Mouse (Mus musculus) midbrain, embryonic 10.5 days (tissue): ENCODE measurements around the gene Ttyh2. TPM values are rescaled to one million over a fixed set of nuclear protein-coding genes. Genes with fewer than 3 reads are reported as not detected.

Experiments used
- DNase-seq: peaks from one replicate; pipeline ENCODE4 v3.0.0-alpha.2; 2017; ENCODE audit warnings: low spot score
- H3K27ac ChIP-seq: fragments of 300-500 bp; sonication (generic); replicated peaks from 2 replicates; pipeline ENCODE4 v1.5.1; 2016; ENCODE audit warnings: mild to moderate bottlenecking
- H3K27me3 ChIP-seq: fragments of 300-500 bp; sonication (generic); 2 replicates; pipeline ENCODE4 v1.6.1; 2016; ENCODE audit warnings: low read depth, mild to moderate bottlenecking; ENCODE audit not compliant: poor library complexity, severe bottlenecking
- H3K36me3 ChIP-seq: fragments of 300-500 bp; sonication (generic); 2 replicates; pipeline ENCODE4 v1.6.1; 2016; ENCODE audit warnings: mild to moderate bottlenecking, moderate library complexity
- H3K4me1 ChIP-seq: fragments of 300-500 bp; sonication (generic); 2 replicates; pipeline ENCODE4 v1.6.1; 2016
- H3K4me3 ChIP-seq: fragments of 300-500 bp; sonication (generic); 2 replicates; pipeline ENCODE4 v1.5.1; 2016; ENCODE audit warnings: mild to moderate bottlenecking, moderate library complexity
- H3K9me3 ChIP-seq: fragments of 300-500 bp; sonication (generic); replicated peaks from 2 replicates; pipeline ENCODE4 v1.6.1; 2016; ENCODE audit warnings: mild to moderate bottlenecking
- WGBS: fragments of 180-500 bp; shearing (Covaris S2); methylation state at CpG from one replicate; pipeline ENCODE4 v1.1.7; 2016; 5-methylcytosine and 5-hydroxymethylcytosine counted together
- polyA plus RNA-seq: library from polyadenylated mRNA; unstranded; fragments of >200 nt; fragmentation: Nextera tagmentation; extraction: Ambion mirVana; gene quantifications from 2 replicates; pipeline ENCODE4 v1.2.1, GENCODE M21; 2016

The Ttyh2 gene
- polyA plus RNA-seq, 1 experiment from 2014 or later: 9.6 TPM

DNA sequence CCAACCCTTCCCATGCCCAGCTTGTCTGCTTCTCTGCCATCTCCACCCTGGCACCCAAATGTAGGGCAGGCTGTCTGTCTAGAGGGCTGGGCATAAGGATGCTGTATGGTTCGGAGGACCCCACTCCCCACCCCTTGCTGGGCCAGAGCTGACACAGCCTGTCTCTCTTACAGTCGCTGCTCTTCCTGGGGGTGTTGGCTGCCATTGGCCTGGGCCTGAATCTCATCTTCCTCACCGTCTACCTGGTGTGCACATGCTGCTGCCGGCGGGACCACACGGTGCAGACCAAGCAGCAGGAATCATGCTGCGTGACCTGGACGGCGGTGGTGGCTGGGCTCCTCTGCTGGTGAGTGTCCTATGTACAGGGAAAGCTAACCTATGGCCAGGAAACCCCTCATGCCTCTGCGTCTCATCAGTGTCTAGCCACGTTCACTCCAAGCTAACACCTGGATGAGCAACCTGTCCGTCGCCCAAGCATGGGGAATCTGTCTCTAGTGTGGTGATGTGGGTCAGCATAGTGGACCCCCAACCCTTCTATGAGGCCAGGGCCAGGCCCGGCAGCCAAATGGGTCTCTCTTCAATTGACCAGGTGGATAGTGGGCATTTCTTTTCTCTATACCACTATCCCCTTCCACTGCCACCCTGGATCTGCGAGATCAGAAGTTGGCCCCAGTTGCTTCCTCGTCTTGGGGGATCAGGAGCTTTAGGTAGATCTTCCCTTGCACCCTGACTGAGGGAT lies 11.2 kb downstream of the Ttyh2 start:
- 93% methylated on average over 16 of the region's 16 CpGs for WGBS
- Histone ChIP-seq H3K27me3 (no peaks in the 10 kb centered on the region), H3K9me3 (no peaks in the 10 kb centered on the region), H3K4me3 (no peak overlapping the region), H3K36me3 (peaks cover 11% of the 10 kb centered on the region), H3K27ac (peak overlapping the region; percentile 75; the same call in 1 of the 2 replicates), H3K4me1 (peaks cover 23% of the 10 kb centered on the region)
- DNase-seq: no peak

- DNase-seq: no peak
Measured at GRCm38 (mm10) chr11:114687574-114688188, 12.4 kb downstream of the Ttyh2 start.

GRCm38 (mm10) chr11:114688729-114689128 lies 13.5 kb downstream of the Ttyh2 start:
- no peaks in the 10 kb centered on the region for H3K9me3 ChIP-seq
- H3K27ac ChIP-seq: no peak overlapping the region
- 88% methylated on average over 2 of the region's 3 CpGs for WGBS
- no peaks in the 10 kb centered on the region for H3K27me3 ChIP-seq
- H3K4me1 ChIP-seq: peaks cover 33% of the 10 kb centered on the region
- no peak for DNase-seq
- H3K36me3 ChIP-seq: peaks cover 11% of the 10 kb centered on the region
- no peak overlapping the region for H3K4me3 ChIP-seq

More at GRCm38 (mm10) chr11:114687574-114688188, 12.4 kb downstream of the Ttyh2 start:
- no peaks in the 10 kb centered on the region for H3K27me3 ChIP-seq
- H3K4me3 ChIP-seq: no peak overlapping the region
- H3K36me3 ChIP-seq: peaks cover 11% of the 10 kb centered on the region
- peaks cover 31% of the 10 kb centered on the region for H3K4me1 ChIP-seq
- H3K27ac ChIP-seq: no peak overlapping the region
- 81% methylated on average over 10 of the region's 10 CpGs for WGBS
- H3K9me3 ChIP-seq: no peaks in the 10 kb centered on the region

- Histone ChIP-seq H3K27me3 (no peaks in the 10 kb centered on the region), H3K4me1 (peaks cover 19% of the 10 kb centered on the region), H3K36me3 (peaks cover 11% of the 10 kb centered on the region), H3K9me3 (no peaks in the 10 kb centered on the region), H3K27ac (no peak overlapping the region), H3K4me3 (no peak overlapping the region)
- 93% methylated on average over 15 of the region's 15 CpGs for WGBS
- DNase-seq: no peak
Measured at GRCm38 (mm10) chr11:114690192-114690591, 15.0 kb downstream of the Ttyh2 start.

GRCm38 (mm10) chr11:114691454-114692182 lies 16.4 kb downstream of the Ttyh2 start:
- peaks cover 15% of the 10 kb centered on the region for H3K36me3 ChIP-seq
- peaks cover 15% of the 10 kb centered on the region for H3K4me1 ChIP-seq
- no peak overlapping the region for H3K4me3 ChIP-seq
- no peaks in the 10 kb centered on the region for H3K27me3 ChIP-seq
- H3K27ac ChIP-seq: 0 out of 2 replicates have a peak overlapping the region, but pooled peaks have one; percentile 3
- no peaks in the 10 kb centered on the region for H3K9me3 ChIP-seq
- 69% methylated on average over 6 of the region's 6 CpGs for WGBS
- no peak for DNase-seq

- peaks cover 15% of the 10 kb centered on the region for H3K4me1 ChIP-seq
- 40% methylated on average over 7 of the region's 7 CpGs for WGBS
- 0 out of 2 replicates have a peak overlapping the region, but pooled peaks have one; percentile 28 for H3K27ac ChIP-seq
Measured at GRCm38 (mm10) chr11:114692601-114693000, 17.4 kb downstream of the Ttyh2 start.

GRCm38 (mm10) chr11:114693456-114693855 lies 18.2 kb downstream of the Ttyh2 start:
- Histone ChIP-seq H3K27me3 (no peaks in the 10 kb centered on the region), H3K27ac (no peak overlapping the region), H3K36me3 (peaks cover 17% of the 10 kb centered on the region), H3K4me3 (no peak overlapping the region), H3K4me1 (peaks cover 12% of the 10 kb centered on the region), H3K9me3 (no peaks in the 10 kb centered on the region)
- 96% methylated on average over 6 of the region's 6 CpGs for WGBS
- no peak for DNase-seq

More at GRCm38 (mm10) chr11:114692601-114693000, 17.4 kb downstream of the Ttyh2 start:
- no peak for DNase-seq
- Histone ChIP-seq H3K27me3 (no peaks in the 10 kb centered on the region), H3K4me3 (no peak overlapping the region), H3K36me3 (peaks cover 17% of the 10 kb centered on the region), H3K9me3 (no peaks in the 10 kb centered on the region)

DNA sequence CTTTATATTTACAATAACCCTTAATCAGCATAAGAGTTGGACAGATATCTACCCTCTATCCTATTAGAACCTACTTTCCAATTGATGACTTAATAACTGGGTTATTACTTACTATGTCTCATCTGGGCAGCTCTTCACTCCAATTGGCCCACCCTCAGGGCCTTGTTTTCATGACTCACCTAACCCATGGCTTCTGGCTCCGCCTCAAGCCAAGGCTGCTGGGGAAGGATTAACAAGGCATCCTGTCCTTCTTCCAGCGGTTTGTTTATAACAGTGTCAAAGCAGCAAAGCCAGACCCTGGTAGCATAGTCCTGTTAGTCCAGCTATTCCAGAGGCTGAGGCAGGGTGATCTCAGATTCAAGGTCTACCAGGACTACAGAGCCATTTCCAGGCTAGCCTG lies 19.2 kb downstream of the Ttyh2 start:
- Histone ChIP-seq H3K36me3 (peaks cover 17% of the 10 kb centered on the region), H3K4me3 (no peak overlapping the region), H3K27ac (no peak overlapping the region), H3K9me3 (no peaks in the 10 kb centered on the region), H3K27me3 (no peaks in the 10 kb centered on the region), H3K4me1 (peaks cover 12% of the 10 kb centered on the region)
- WGBS: 84% methylated on average over 2 of the region's 2 CpGs
- no peak for DNase-seq

- H3K9me3 ChIP-seq: no peaks in the 10 kb centered on the region
- DNase-seq: no peak
- no peak overlapping the region for H3K27ac ChIP-seq
- 0 out of 2 replicates have a peak, but pooled peaks cover 6% of the 10 kb centered on the region for H3K36me3 ChIP-seq
- H3K4me3 ChIP-seq: no peak overlapping the region
- no peaks in the 10 kb centered on the region for H3K27me3 ChIP-seq
- no peaks in the 10 kb centered on the region for H3K4me1 ChIP-seq
- WGBS: 93% methylated on average over 7 of the region's 7 CpGs
Measured at GRCm38 (mm10) chr11:114698496-114698895, 23.3 kb downstream of the Ttyh2 start.

DNA sequence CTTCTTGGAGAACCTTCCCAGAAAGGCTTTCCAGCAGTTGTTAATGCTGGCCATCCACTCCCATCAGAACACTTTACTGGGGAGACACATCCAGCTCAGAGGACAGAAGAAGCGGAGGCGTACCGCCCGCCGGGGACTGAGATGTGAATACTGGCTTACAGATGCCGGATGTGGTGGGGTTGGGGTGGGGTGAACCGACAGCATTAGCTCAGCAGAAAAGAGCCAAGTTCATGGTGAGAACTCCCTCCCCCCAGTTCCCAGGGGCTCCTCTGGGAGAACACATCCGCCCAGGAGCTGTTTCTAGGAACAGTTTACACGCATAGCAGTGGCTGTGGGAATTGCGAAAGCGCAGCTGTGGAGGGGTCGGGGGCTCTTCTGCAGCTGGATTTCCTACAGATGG lies 24.3 kb downstream of the Ttyh2 start:
- peaks cover 9% of the 10 kb centered on the region for H3K4me1 ChIP-seq
- H3K9me3 ChIP-seq: no peaks in the 10 kb centered on the region
- no peak overlapping the region for H3K27ac ChIP-seq
- no peak overlapping the region for H3K4me3 ChIP-seq
- no peaks in the 10 kb centered on the region for H3K27me3 ChIP-seq
- DNase-seq: no peak
- 91% methylated on average over 12 of the region's 12 CpGs for WGBS
- 0 out of 2 replicates have a peak, but pooled peaks cover 6% of the 10 kb centered on the region for H3K36me3 ChIP-seq

DNA sequence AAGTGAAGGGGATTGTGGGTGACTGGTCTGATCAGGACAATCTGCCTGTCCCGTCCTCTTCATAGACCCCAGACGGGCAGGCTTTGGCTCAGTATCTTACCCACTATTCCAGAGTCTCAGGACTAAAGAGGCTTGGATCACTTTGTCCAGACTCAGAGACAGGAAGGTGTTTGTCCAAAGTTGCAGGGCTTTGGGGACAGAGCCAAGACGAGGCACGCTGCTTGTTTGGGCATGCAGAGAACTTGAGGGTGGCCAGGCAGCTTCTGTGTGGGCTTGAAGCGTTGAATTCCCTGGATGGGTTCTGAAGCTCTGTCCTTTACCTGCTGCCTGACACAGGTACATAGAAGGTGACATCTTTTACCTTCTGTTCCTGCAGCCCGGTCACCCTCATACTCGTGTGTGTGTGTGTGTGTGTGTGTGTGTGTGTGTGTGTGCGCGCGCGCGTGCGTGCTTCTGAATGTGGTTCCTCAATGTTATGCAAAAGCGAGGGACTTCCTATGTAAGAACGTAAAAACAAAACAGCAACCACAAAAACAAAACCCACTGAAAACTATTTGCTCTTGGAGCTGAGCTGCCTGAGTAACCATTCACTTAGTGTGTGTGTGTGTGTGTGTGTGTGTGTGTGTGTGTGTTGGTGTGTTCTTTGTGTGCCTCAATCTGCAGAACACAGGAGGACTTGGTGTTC lies 27.2 kb downstream of the Ttyh2 start:
- WGBS: 91% methylated on average over 15 of the region's 15 CpGs
- H3K36me3 ChIP-seq: 0 out of 2 replicates have a peak, but pooled peaks cover 2% of the 10 kb centered on the region
- no peaks in the 10 kb centered on the region for H3K9me3 ChIP-seq
- H3K4me3 ChIP-seq: no peak overlapping the region
- no peaks in the 10 kb centered on the region for H3K27me3 ChIP-seq
- no peak for DNase-seq
- no peak overlapping the region; the same call in 1 of the 2 replicates for H3K27ac ChIP-seq
- H3K4me1 ChIP-seq: peaks cover 15% of the 10 kb centered on the region

DNA sequence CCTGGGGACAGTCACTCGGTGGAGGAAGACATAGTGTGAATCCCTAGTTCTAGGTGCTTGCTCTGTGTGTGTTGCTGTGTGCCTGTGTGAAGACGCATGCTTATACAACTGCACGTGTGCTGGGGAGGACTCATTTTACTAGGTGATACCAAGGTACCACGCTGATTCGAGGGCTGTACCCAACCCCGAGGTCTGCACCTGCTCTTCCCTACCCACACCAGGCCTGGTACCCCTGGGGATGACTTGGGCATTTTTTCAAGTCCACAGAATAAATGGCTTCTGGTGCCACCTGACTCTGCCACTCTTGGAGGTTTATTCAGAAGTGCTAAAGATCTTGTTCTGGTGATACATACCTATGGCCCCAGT lies 27.7 kb downstream of the Ttyh2 start:
- H3K36me3 ChIP-seq: 0 out of 2 replicates have a peak, but pooled peaks cover 2% of the 10 kb centered on the region
- no peak overlapping the region for H3K4me3 ChIP-seq
- DNase-seq: no peak
- no peaks in the 10 kb centered on the region for H3K27me3 ChIP-seq
- no peaks in the 10 kb centered on the region for H3K9me3 ChIP-seq
- no peak overlapping the region for H3K27ac ChIP-seq
- peaks cover 15% of the 10 kb centered on the region for H3K4me1 ChIP-seq
- WGBS: 88% methylated on average over 6 of the region's 6 CpGs
